Mouse (Mus musculus) frontal cortex, postnatal 10 days (tissue): ENCODE results near the gene Sccpdh.
A peak's percentile ranks its signal among the peaks of the same experiment; 100 is the strongest.

Experiments
- DNase-seq, 2 experiments: peaks; one replicate each; pipeline ENCODE4 v3.0.0; 2022; ENCODE audit warnings: low spot score in 2 of 2, mixed read lengths in 1 of 2

Sccpdh gene

GRCm38 (mm10) chr1:179734500-179735474, 66.8 kb downstream of the Sccpdh start:
- DNase-seq, result peak; percentile 32 to 61

DNA sequence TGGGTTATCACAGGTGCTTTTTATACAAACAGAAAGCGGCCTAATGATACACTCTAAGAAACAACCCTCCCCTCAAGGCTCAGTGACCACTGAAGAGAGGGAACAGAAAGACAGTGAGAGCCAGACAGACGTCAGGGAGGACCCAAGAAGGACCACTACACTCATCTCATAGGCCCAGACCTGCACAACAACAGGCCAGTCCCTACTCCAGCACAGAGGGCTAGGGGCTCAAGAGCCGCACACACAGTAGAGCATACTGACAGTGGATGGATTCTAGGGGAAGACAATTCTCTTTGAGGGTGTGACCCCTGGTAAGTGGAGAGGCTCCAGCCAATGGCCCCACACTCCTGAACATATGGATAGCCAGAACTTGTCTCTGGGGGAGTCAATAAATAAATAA, 68.5 kb downstream of the Sccpdh start:
- DNase-seq, result no peak
